Mouse (Mus musculus): ENCODE measurements at regions not wholly inside any gene's neighbourhood (a gene's known extent, or its start where the extent isn't known, plus 50 kb on each side); places are given as distances from the start of the nearest gene placed in this dataset.

- H3K27ac ChIP-seq (ENCODE audit: low read length), result no peak overlapping the region
- H3K9ac ChIP-seq (replicated peaks; ENCODE audit: low read depth, low read length), result no peak overlapping the region
- peaks cover 3% of the 10 kb centered on the region; the same call in 1 of the 2 replicates for H3K4me1 ChIP-seq (ENCODE audit: control insufficient read depth, insufficient read depth, low read length)
- no peak for ATAC-seq (ENCODE audit: insufficient number of reproducible peaks, insufficient read depth, low FRiP score, low read depth)
- H3K36me3 ChIP-seq (ENCODE audit: control insufficient read depth, insufficient read depth, low read length), result no peaks in the 10 kb centered on the region
- H3K9me3 ChIP-seq (ENCODE audit: control insufficient read depth, low read depth, low read length), result no peaks in the 10 kb centered on the region
- H3K4me3 ChIP-seq (ENCODE audit: low read depth, low read length), result no peak overlapping the region
- H3K4me2 ChIP-seq (replicated peaks; ENCODE audit: low read depth, low read length), result no peak overlapping the region
- 78% methylated on average over 9 of the region's 9 CpGs for WGBS
- no peaks in the 10 kb centered on the region for H3K27me3 ChIP-seq (ENCODE audit: control insufficient read depth, insufficient read depth, low read length)
Observed at GRCm38 (mm10) chr17:7680658-7681057, 146.4 kb downstream of the Fndc1 start.

GRCm38 (mm10) chr17:7679786-7680185 lies 147.3 kb downstream of the Fndc1 start:
- ATAC-seq (ENCODE audit: insufficient number of reproducible peaks, insufficient read depth, low FRiP score, low read depth), result no peak
- no peak overlapping the region for H3K4me2 ChIP-seq (replicated peaks; ENCODE audit: low read depth, low read length)
- H3K27me3 ChIP-seq (ENCODE audit: control insufficient read depth, insufficient read depth, low read length), result no peaks in the 10 kb centered on the region
- peaks cover 3% of the 10 kb centered on the region; the same call in 1 of the 2 replicates for H3K4me1 ChIP-seq (ENCODE audit: control insufficient read depth, insufficient read depth, low read length)
- no peak overlapping the region for H3K4me3 ChIP-seq (ENCODE audit: low read depth, low read length)
- H3K9me3 ChIP-seq (ENCODE audit: control insufficient read depth, low read depth, low read length), result no peaks in the 10 kb centered on the region
- H3K9ac ChIP-seq (replicated peaks; ENCODE audit: low read depth, low read length), result no peak overlapping the region
- H3K27ac ChIP-seq (ENCODE audit: low read length), result no peak overlapping the region
- no peaks in the 10 kb centered on the region for H3K36me3 ChIP-seq (ENCODE audit: control insufficient read depth, insufficient read depth, low read length)

- no peak for ATAC-seq (ENCODE audit: insufficient number of reproducible peaks, insufficient read depth, low FRiP score, low read depth)
- Histone ChIP-seq H3K4me1 (ENCODE audit: control insufficient read depth, insufficient read depth, low read length) (peaks cover 3% of the 10 kb centered on the region; the same call in 1 of the 2 replicates), H3K9ac (replicated peaks; ENCODE audit: low read depth, low read length) (no peak overlapping the region), H3K4me2 (replicated peaks; ENCODE audit: low read depth, low read length) (no peak overlapping the region), H3K36me3 (ENCODE audit: control insufficient read depth, insufficient read depth, low read length) (no peaks in the 10 kb centered on the region), H3K27me3 (ENCODE audit: control insufficient read depth, insufficient read depth, low read length) (no peaks in the 10 kb centered on the region), H3K4me3 (ENCODE audit: low read depth, low read length) (no peak overlapping the region), H3K27ac (ENCODE audit: low read length) (no peak overlapping the region), H3K9me3 (ENCODE audit: control insufficient read depth, low read depth, low read length) (no peaks in the 10 kb centered on the region)
- WGBS, result 64% methylated on average over 9 of the region's 9 CpGs
Observed at GRCm38 (mm10) chr17:7678898-7679297, 148.2 kb downstream of the Fndc1 start.

- no peak overlapping the region for H3K27ac ChIP-seq (ENCODE audit: low read length)
- WGBS, result 89% methylated on average over 7 of the region's 7 CpGs
Observed at GRCm38 (mm10) chr17:7677796-7678195, 149.3 kb downstream of the Fndc1 start.

GRCm38 (mm10) chr17:7677301-7677700 lies 149.8 kb downstream of the Fndc1 start:
- no peaks in the 10 kb centered on the region for H3K36me3 ChIP-seq (ENCODE audit: control insufficient read depth, insufficient read depth, low read length)
- H3K27ac ChIP-seq (ENCODE audit: low read length), result no peak overlapping the region
- H3K27me3 ChIP-seq (ENCODE audit: control insufficient read depth, insufficient read depth, low read length), result no peaks in the 10 kb centered on the region
- H3K4me2 ChIP-seq (replicated peaks; ENCODE audit: low read depth, low read length), result no peak overlapping the region
- H3K9ac ChIP-seq (replicated peaks; ENCODE audit: low read depth, low read length), result no peak overlapping the region
- 73% methylated on average over 8 of the region's 8 CpGs for WGBS
- peaks cover 3% of the 10 kb centered on the region; the same call in 1 of the 2 replicates for H3K4me1 ChIP-seq (ENCODE audit: control insufficient read depth, insufficient read depth, low read length)
- no peak overlapping the region for H3K4me3 ChIP-seq (ENCODE audit: low read depth, low read length)
- H3K9me3 ChIP-seq (ENCODE audit: control insufficient read depth, low read depth, low read length), result no peaks in the 10 kb centered on the region
- ATAC-seq (ENCODE audit: insufficient number of reproducible peaks, insufficient read depth, low FRiP score, low read depth), result no peak

More at GRCm38 (mm10) chr17:7677796-7678195, 149.3 kb downstream of the Fndc1 start:
- H3K4me3 ChIP-seq (ENCODE audit: low read depth, low read length), result no peak overlapping the region
- H3K36me3 ChIP-seq (ENCODE audit: control insufficient read depth, insufficient read depth, low read length), result no peaks in the 10 kb centered on the region
- no peaks in the 10 kb centered on the region for H3K9me3 ChIP-seq (ENCODE audit: control insufficient read depth, low read depth, low read length)
- peaks cover 3% of the 10 kb centered on the region; the same call in 1 of the 2 replicates for H3K4me1 ChIP-seq (ENCODE audit: control insufficient read depth, insufficient read depth, low read length)
- no peak for ATAC-seq (ENCODE audit: insufficient number of reproducible peaks, insufficient read depth, low FRiP score, low read depth)
- H3K9ac ChIP-seq (replicated peaks; ENCODE audit: low read depth, low read length), result no peak overlapping the region
- H3K4me2 ChIP-seq (replicated peaks; ENCODE audit: low read depth, low read length), result no peak overlapping the region
- H3K27me3 ChIP-seq (ENCODE audit: control insufficient read depth, insufficient read depth, low read length), result no peaks in the 10 kb centered on the region

GRCm38 (mm10) chr17:7676776-7677175 lies 150.3 kb downstream of the Fndc1 start:
- ATAC-seq (ENCODE audit: insufficient number of reproducible peaks, insufficient read depth, low FRiP score, low read depth), result no peak
- no peaks in the 10 kb centered on the region for H3K9me3 ChIP-seq (ENCODE audit: control insufficient read depth, low read depth, low read length)
- 83% methylated on average over 2 of the region's 2 CpGs for WGBS
- H3K4me1 ChIP-seq (ENCODE audit: control insufficient read depth, insufficient read depth, low read length), result peaks cover 3% of the 10 kb centered on the region; the same call in 1 of the 2 replicates
- no peak overlapping the region for H3K27ac ChIP-seq (ENCODE audit: low read length)
- no peak overlapping the region for H3K4me2 ChIP-seq (replicated peaks; ENCODE audit: low read depth, low read length)
- no peaks in the 10 kb centered on the region for H3K27me3 ChIP-seq (ENCODE audit: control insufficient read depth, insufficient read depth, low read length)
- no peaks in the 10 kb centered on the region for H3K36me3 ChIP-seq (ENCODE audit: control insufficient read depth, insufficient read depth, low read length)
- no peak overlapping the region for H3K4me3 ChIP-seq (ENCODE audit: low read depth, low read length)
- H3K9ac ChIP-seq (replicated peaks; ENCODE audit: low read depth, low read length), result no peak overlapping the region

- Histone ChIP-seq H3K9me3 (ENCODE audit: control insufficient read depth, low read depth, low read length) (no peaks in the 10 kb centered on the region), H3K9ac (replicated peaks; ENCODE audit: low read depth, low read length) (no peak overlapping the region), H3K36me3 (ENCODE audit: control insufficient read depth, insufficient read depth, low read length) (no peaks in the 10 kb centered on the region), H3K4me2 (replicated peaks; ENCODE audit: low read depth, low read length) (no peak overlapping the region), H3K4me1 (ENCODE audit: control insufficient read depth, insufficient read depth, low read length) (peaks cover 3% of the 10 kb centered on the region; the same call in 1 of the 2 replicates), H3K27me3 (ENCODE audit: control insufficient read depth, insufficient read depth, low read length) (no peaks in the 10 kb centered on the region), H3K27ac (ENCODE audit: low read length) (no peak overlapping the region), H3K4me3 (ENCODE audit: low read depth, low read length) (no peak overlapping the region)
- ATAC-seq (ENCODE audit: insufficient number of reproducible peaks, insufficient read depth, low FRiP score, low read depth), result no peak
- WGBS, result 93% methylated on average over 2 of the region's 2 CpGs
Observed at GRCm38 (mm10) chr17:7674511-7674910, 152.6 kb downstream of the Fndc1 start.

- no peaks in the 10 kb centered on the region for H3K9me3 ChIP-seq (ENCODE audit: control insufficient read depth, low read depth, low read length)
- 52% methylated on average over 3 of the region's 3 CpGs for WGBS
- no peak overlapping the region for H3K27ac ChIP-seq (ENCODE audit: low read length)
- no peaks in the 10 kb centered on the region for H3K27me3 ChIP-seq (ENCODE audit: control insufficient read depth, insufficient read depth, low read length)
- no peaks in the 10 kb centered on the region for H3K36me3 ChIP-seq (ENCODE audit: control insufficient read depth, insufficient read depth, low read length)
- H3K9ac ChIP-seq (replicated peaks; ENCODE audit: low read depth, low read length), result no peak overlapping the region
- H3K4me1 ChIP-seq (ENCODE audit: control insufficient read depth, insufficient read depth, low read length), result no peaks in the 10 kb centered on the region
- no peak overlapping the region for H3K4me2 ChIP-seq (replicated peaks; ENCODE audit: low read depth, low read length)
- H3K4me3 ChIP-seq (ENCODE audit: low read depth, low read length), result no peak overlapping the region
- ATAC-seq (ENCODE audit: insufficient number of reproducible peaks, insufficient read depth, low FRiP score, low read depth), result no peak
Observed at GRCm38 (mm10) chr17:7667826-7668225, 159.3 kb downstream of the Fndc1 start.

GRCm38 (mm10) chr17:7666781-7667398 lies 160.2 kb downstream of the Fndc1 start:
- no peaks in the 10 kb centered on the region for H3K27me3 ChIP-seq (ENCODE audit: control insufficient read depth, insufficient read depth, low read length)
- no peaks in the 10 kb centered on the region for H3K9me3 ChIP-seq (ENCODE audit: control insufficient read depth, low read depth, low read length)
- H3K9ac ChIP-seq (replicated peaks; ENCODE audit: low read depth, low read length), result no peak overlapping the region
- no peaks in the 10 kb centered on the region for H3K36me3 ChIP-seq (ENCODE audit: control insufficient read depth, insufficient read depth, low read length)
- H3K27ac ChIP-seq (ENCODE audit: low read length), result no peak overlapping the region
- H3K4me2 ChIP-seq (replicated peaks; ENCODE audit: low read depth, low read length), result no peak overlapping the region
- no peaks in the 10 kb centered on the region for H3K4me1 ChIP-seq (ENCODE audit: control insufficient read depth, insufficient read depth, low read length)
- 75% methylated on average over 6 of the region's 6 CpGs for WGBS
- ATAC-seq (ENCODE audit: insufficient number of reproducible peaks, insufficient read depth, low FRiP score, low read depth), result no peak
- no peak overlapping the region for H3K4me3 ChIP-seq (ENCODE audit: low read depth, low read length)

Data from stomach, embryonic 14.5 days (tissue).